Mouse (Mus musculus): ENCODE data around the gene Hormad1.

Gene Hormad1

DNA sequence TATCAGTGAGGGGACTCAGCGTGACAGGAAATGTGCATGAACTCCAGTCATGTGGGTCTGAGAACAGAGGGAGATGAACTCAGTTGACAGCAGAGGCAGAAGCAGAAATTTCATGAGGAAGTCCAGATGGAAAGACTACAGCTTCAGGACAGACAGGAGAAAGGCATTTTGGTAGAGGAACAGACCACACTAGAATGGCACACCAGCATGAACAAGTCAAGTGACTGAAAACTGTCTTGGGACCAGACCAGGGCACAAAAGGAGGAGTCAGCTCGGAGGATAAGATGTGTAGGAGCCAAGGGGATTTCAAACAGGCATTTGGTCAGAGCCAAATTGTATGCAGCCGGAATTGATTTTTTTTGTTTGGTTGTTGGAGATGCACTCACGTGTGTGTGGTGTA, 76.2 kb downstream of the Hormad1 start:
- no peak for DNase-seq (ENCODE audit: low read depth, low spot score)

DNA sequence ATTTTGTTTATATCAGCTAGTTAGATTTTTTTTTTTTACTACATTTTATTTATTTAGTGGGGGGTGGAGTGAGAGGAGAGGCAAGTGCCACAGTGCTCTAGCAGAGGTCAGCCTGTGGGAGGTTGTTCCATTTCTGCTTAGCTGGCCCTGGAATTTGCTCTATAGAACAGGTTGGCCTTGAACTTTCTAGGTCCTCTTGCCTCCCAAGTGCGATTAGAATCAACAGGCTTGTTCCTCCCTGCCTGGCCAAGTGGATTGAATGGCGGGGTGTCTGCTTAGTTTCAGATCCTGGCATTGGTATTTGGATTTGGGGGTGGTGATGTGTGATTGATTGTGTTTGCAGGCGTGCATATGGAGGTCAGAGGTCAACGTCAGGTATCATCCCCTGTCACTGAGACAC, 76.6 kb downstream of the Hormad1 start:
- no peak for DNase-seq (ENCODE audit: low read depth, low spot score)
